Mouse (Mus musculus): ENCODE data around the gene Nrde2. TPM values are rescaled to one million over a fixed set of nuclear protein-coding genes. Genes with fewer than 3 reads are reported as not detected.

Gene Nrde2
- polyA plus RNA-seq, 1 experiment from 2014 or later = 7.8 TPM

DNA sequence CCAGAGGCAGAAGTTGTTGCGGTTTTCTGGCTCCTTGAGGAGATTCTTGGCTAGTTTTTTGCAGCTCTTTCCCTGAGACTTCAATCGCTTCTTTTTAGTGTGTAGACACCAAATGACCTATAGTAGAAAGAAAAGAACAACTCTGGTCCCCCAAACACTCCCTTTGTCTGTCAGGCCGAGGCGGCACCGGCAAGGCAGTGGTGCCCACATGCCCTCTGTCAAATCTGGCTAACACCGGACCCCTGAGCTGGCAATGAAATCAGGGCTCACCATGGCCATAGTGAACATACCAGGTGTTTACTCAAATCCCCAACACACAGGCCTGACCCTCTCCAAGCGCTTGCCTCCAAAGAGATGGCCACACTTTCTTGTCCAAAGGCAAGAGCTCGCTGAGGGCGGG lies 28.3 kb downstream of the Nrde2 start:
- 0 out of 2 replicates have a peak, but pooled peaks cover 2% of the 10 kb centered on the region for H3K4me1 ChIP-seq (replicated peaks; ENCODE audit: control insufficient read depth, insufficient read depth, low read length)
- WGBS = 94% methylated on average over 9 of the region's 9 CpGs
- no peak overlapping the region for H3K4me2 ChIP-seq (replicated peaks; ENCODE audit: low read depth)

DNA sequence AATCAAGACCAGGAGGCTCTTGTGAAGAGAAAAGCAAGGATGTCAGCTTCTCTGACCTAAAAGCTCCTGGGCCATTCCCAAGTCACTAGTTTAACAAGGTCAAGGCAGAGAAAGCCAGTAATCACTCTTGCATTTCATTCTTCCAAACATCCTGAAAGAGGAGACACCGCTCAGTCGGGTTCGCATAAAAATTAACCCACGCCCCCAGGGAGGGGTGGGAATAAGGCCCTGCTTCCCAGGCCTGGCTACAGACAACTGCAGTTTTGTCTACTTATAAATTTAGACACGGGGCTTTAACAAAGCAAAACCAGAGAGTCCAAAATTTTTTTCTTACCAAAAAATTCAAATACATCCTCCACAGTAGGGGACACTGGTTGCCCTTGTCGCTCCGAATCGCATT lies 30.5 kb downstream of the Nrde2 start:
- Histone ChIP-seq H3K27me3 (replicated peaks; ENCODE audit: control insufficient read depth, insufficient read depth, low read length) (no peaks in the 10 kb centered on the region), H3K9ac (ENCODE audit: low read depth, low read length) (no peak overlapping the region), H3K4me3 (ENCODE audit: low read depth, low read length) (no peak overlapping the region), H3K9me3 (ENCODE audit: control insufficient read depth) (no peaks in the 10 kb centered on the region), H3K4me1 (replicated peaks; ENCODE audit: control insufficient read depth, insufficient read depth, low read length) (0 out of 2 replicates have a peak, but pooled peaks cover 2% of the 10 kb centered on the region), H3K4me2 (replicated peaks; ENCODE audit: low read depth) (no peak overlapping the region), H3K36me3 (ENCODE audit: control insufficient read depth, insufficient read depth) (peaks cover 79% of the 10 kb centered on the region), H3K27ac (ENCODE audit: low read depth, low read length) (no peak overlapping the region)
- WGBS = 80% methylated on average over 8 of the region's 8 CpGs
- no peak for TF ChIP-seq CTCF (IDR thresholded peaks at IDR 0.05; ENCODE audit: low read depth)
- no peak for ATAC-seq

More for the DNA sequence above, 28.3 kb downstream of the Nrde2 start:
- H3K27ac ChIP-seq (ENCODE audit: low read depth, low read length) = no peak overlapping the region
- no peak overlapping the region for H3K9ac ChIP-seq (ENCODE audit: low read depth, low read length)
- no peak for TF ChIP-seq CTCF (IDR thresholded peaks at IDR 0.05; ENCODE audit: low read depth)
- ATAC-seq = no peak
- H3K4me3 ChIP-seq (ENCODE audit: low read depth, low read length) = no peak overlapping the region
- no peaks in the 10 kb centered on the region for H3K27me3 ChIP-seq (replicated peaks; ENCODE audit: control insufficient read depth, insufficient read depth, low read length)
- peaks cover 76% of the 10 kb centered on the region for H3K36me3 ChIP-seq (ENCODE audit: control insufficient read depth, insufficient read depth)
- no peaks in the 10 kb centered on the region for H3K9me3 ChIP-seq (ENCODE audit: control insufficient read depth)

GRCm38 (mm10) chr12:100128522-100128921 lies 30.9 kb downstream of the Nrde2 start:
- Histone ChIP-seq H3K9ac (ENCODE audit: low read depth, low read length) (no peak overlapping the region), H3K27me3 (replicated peaks; ENCODE audit: control insufficient read depth, insufficient read depth, low read length) (no peaks in the 10 kb centered on the region)
- TF ChIP-seq CTCF (IDR thresholded peaks at IDR 0.05; ENCODE audit: low read depth) = no peak

GRCm38 (mm10) chr12:100127866-100128480 lies 31.5 kb downstream of the Nrde2 start:
- H3K4me1 ChIP-seq (replicated peaks; ENCODE audit: control insufficient read depth, insufficient read depth, low read length) = 0 out of 2 replicates have a peak, but pooled peaks cover 2% of the 10 kb centered on the region
- H3K4me2 ChIP-seq (replicated peaks; ENCODE audit: low read depth) = no peak overlapping the region
- WGBS = 41% methylated on average over 8 of the region's 8 CpGs
- no peaks in the 10 kb centered on the region for H3K27me3 ChIP-seq (replicated peaks; ENCODE audit: control insufficient read depth, insufficient read depth, low read length)
- ATAC-seq = no peak
- H3K4me3 ChIP-seq (ENCODE audit: low read depth, low read length) = no peak overlapping the region
- H3K9ac ChIP-seq (ENCODE audit: low read depth, low read length) = no peak overlapping the region
- no peak for TF ChIP-seq CTCF (IDR thresholded peaks at IDR 0.05; ENCODE audit: low read depth)
- peak overlapping the region; percentile 5; the same call in 1 of the 2 replicates for H3K27ac ChIP-seq (ENCODE audit: low read depth, low read length)
- no peaks in the 10 kb centered on the region for H3K9me3 ChIP-seq (ENCODE audit: control insufficient read depth)
- peaks cover 79% of the 10 kb centered on the region for H3K36me3 ChIP-seq (ENCODE audit: control insufficient read depth, insufficient read depth)

More at GRCm38 (mm10) chr12:100128522-100128921, 30.9 kb downstream of the Nrde2 start:
- Histone ChIP-seq H3K4me1 (replicated peaks; ENCODE audit: control insufficient read depth, insufficient read depth, low read length) (0 out of 2 replicates have a peak, but pooled peaks cover 2% of the 10 kb centered on the region), H3K9me3 (ENCODE audit: control insufficient read depth) (no peaks in the 10 kb centered on the region), H3K4me3 (ENCODE audit: low read depth, low read length) (no peak overlapping the region), H3K4me2 (replicated peaks; ENCODE audit: low read depth) (no peak overlapping the region), H3K27ac (ENCODE audit: low read depth, low read length) (peak overlapping the region; percentile 5; the same call in 1 of the 2 replicates), H3K36me3 (ENCODE audit: control insufficient read depth, insufficient read depth) (peaks cover 79% of the 10 kb centered on the region)
- 63% methylated on average over 6 of the region's 6 CpGs for WGBS
- no peak for ATAC-seq

GRCm38 (mm10) chr12:100126968-100127865 lies 32.2 kb downstream of the Nrde2 start:
- no peak for TF ChIP-seq CTCF (IDR thresholded peaks at IDR 0.05; ENCODE audit: low read depth)
- Histone ChIP-seq H3K4me2 (replicated peaks; ENCODE audit: low read depth) (no peak overlapping the region), H3K27me3 (replicated peaks; ENCODE audit: control insufficient read depth, insufficient read depth, low read length) (no peaks in the 10 kb centered on the region), H3K4me1 (replicated peaks; ENCODE audit: control insufficient read depth, insufficient read depth, low read length) (0 out of 2 replicates have a peak, but pooled peaks cover 2% of the 10 kb centered on the region), H3K36me3 (ENCODE audit: control insufficient read depth, insufficient read depth) (peaks cover 79% of the 10 kb centered on the region), H3K4me3 (ENCODE audit: low read depth, low read length) (no peak overlapping the region), H3K9ac (ENCODE audit: low read depth, low read length) (no peak overlapping the region), H3K27ac (ENCODE audit: low read depth, low read length) (peak overlapping the region; percentile 21; the same call in 1 of the 2 replicates), H3K9me3 (ENCODE audit: control insufficient read depth) (no peaks in the 10 kb centered on the region)
- 68% methylated on average over 17 of the region's 17 CpGs for WGBS
- no peak for ATAC-seq

All from intestine, postnatal 0 days (tissue).